Mouse (Mus musculus) urinary bladder, postnatal 36 days (tissue): ENCODE measurements around the gene Defa35.
"Not testable (repeated sequence)": the region's sequence is repeated elsewhere in the genome, so short reads cannot be mapped to it uniquely, and the experiment has no call there.

Experiments
- DNase-seq, 2 experiments: peaks; one replicate each; pipeline ENCODE4 v3.0.0; 2022; ENCODE audit warnings: low spot score in 2 of 2, mixed read lengths in 1 of 2

Defa35 gene

DNA sequence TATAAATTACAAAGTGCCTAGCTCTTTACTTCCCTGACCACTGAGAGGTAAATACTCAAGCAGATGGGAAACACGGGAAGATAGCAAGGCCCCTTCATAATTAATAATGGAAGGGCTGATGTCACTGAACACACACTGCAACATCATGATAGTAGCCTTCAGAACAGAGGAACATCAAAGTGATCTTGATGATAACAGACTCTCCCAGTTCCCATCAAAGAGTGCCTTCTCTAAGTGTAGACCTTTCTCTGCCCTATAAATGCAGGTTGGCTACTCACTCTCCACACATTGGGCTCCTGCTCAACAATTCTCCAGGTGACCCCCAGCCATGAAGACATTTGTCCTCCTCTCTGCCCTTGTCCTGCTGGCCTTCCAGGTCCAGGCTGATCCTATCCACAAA lies at the start of gene Defa35:
Gene Defa35 (plus strand): TSS at position 301 of the 400 bp plus-strand sequence.
- DNase-seq = not testable (repeated sequence)

DNA sequence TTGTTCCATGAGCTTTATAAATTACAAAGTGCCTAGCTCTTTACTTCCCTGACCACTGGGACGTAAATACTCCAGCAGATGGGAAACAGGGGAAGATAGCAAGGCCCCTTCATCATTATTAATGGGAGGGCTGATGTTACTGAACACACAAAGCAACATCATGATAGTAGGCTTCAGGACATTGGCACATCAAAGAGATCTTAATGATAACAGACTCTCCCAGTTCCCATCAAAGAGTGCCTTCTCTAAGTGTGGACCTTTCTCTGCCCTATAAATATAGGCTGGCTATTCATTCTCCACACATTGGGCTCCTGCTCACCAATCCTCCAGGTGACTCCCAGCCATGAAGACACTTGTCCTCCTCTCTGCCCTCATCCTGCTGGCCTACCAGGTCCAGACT lies 39.6 kb upstream of the Defa35 start, which contains the start of gene Defa21:
Gene Defa21 (plus strand): TSS at position 301 of the 400 bp plus-strand sequence.
- not testable (repeated sequence) for DNase-seq

DNA sequence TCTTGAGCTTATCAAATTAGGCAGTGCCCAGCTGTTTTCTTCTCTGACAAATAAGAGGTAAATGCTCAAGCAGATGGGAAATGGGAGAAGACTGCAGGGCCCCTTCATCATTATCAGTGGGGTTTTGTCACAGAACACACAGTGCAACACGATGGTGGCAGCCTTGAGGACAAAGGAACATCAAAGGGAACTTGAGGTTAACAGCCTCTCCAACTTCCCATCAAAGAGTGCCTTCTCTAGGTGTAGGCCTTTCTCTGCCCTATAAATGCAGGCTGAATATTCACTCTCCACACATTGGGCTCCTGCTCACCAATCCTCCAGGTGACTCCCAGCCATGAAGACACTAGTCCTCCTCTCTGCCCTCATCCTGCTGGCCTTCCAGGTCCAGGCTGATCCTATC lies 10.1 kb upstream of the Defa35 start, which contains the start of gene Defa23:
Gene Defa23 (plus strand): TSS at position 301 of the 400 bp plus-strand sequence.
- not testable (repeated sequence) for DNase-seq

DNA sequence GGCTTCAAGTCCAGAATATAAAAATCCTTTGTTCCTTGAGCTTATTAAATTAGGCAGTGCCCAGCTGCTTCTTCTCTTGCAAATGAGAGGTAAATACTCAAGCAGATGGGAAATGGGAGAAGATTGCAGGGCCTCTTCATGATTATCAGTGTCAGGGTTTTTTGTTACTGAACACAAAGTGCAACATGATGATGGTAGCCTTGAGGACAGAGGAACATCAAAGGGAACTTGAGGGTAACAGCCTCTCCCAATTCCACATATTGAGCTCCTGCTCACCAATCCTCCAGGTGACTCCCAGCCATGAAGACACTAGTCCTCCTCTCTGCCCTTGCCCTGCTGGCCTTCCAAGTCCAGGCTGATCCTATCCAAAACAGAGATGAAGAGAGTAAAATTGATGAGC lies 19.3 kb downstream of the Defa35 start, which contains the start of gene Defa25:
Gene Defa25 (plus strand): TSS at position 301 of the 400 bp plus-strand sequence.
- DNase-seq = not testable (repeated sequence)

DNA sequence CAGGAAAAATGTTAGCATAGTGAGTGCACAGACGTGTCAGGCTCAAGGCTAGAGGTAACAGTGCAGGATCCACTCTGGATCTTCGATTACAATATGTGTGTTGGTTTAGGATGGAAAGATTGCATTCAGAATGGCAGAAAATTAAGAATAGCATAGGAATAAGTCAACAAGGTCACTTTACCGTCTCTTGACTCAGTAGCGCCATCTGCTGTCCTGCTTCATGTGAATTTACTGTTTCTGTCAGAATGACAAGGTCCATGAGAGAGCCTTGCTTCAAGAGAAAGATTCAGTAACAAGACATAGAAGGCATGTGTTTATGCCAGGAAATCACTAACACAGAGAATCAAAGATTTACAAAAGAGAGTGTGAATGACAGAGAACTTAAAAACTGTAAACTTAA lies 28.3 kb downstream of the Defa35 start:
- DNase-seq = no peak

DNA sequence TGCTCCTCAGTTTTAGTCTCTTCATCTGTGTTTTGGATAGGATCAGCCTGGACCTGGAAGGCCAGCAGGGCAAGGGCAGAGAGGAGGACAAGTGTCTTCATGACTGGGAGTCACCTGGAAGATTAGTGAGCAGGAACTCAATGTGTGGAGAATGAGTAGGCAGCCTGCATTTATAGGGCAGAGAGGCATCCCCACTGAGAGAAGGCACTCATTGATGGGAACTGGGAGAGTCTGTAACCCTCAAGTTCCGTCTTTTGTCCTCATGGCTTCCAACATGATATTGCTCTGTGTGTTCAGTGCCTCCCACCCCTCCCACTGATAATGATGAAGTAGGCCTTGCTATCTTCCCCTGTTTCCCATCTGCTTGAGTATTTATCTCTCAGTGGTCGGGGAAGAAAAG lies 31.1 kb downstream of the Defa35 start, which contains the start of gene Gm14851:
Gene Gm14851 (minus strand): TSS at position 101 of the 400 bp plus-strand sequence.
- not testable (repeated sequence) for DNase-seq
